ENCODE assay signal across 18 mouse cellular contexts in the genomic region with DNA sequence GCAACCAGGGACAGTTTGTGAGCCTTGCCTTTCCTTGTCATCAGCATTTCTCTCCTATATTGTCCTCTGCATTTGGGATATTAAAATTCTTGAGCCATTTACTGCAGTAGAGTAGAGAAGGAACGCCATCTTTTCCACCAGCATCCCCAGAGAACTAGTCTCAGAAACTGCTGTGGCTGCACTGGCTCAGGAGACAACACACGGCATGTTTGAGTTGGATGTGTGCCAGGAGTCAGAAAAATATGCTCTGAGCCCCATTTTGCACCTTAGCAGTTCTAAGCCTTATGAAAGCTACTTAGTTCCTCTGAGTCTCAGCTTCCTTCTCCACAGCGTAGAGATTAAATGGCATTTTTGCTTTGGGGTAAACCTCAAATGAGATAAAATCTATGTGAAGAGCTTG. TPM values are rescaled to one million over a fixed set of nuclear protein-coding genes. Genes with fewer than 3 reads are reported as not detected.
A peak's percentile ranks its signal among the peaks of the same experiment; 100 is the strongest.
DNase-seq lines count a peak whose midpoint lies in the region; ATAC-seq and TF ChIP-seq lines count a peak whose summit lies in the region.
"Had no signal": no experiment of that assay in that cellular context is flagged by ENCODE, and none has a peak within 500 bp of the region (broad histone marks: within the 10 kb centered on the region; RNA-seq: fewer than 3 reads in every experiment).

No protein-coding gene starts in this region.

- no peak overlapping the region for H3K4me2 ChIP-seq in embryonic facial prominence, embryonic 14.5 days (ENCODE audit: low read depth, low read length)
- H3K4me2 ChIP-seq in lung, embryonic 14.5 days = no peak overlapping the region
- peak overlapping the region; percentile 68 for H3K4me2 ChIP-seq in forebrain, postnatal 0 days (ENCODE audit: low read depth)
- H3K4me2 ChIP-seq in neural tube, embryonic 14.5 days (ENCODE audit: low read depth, low read length) = peak overlapping the region; percentile 76

- no peak overlapping the region for H3K27ac ChIP-seq in embryonic facial prominence, embryonic 14.5 days (replicated peaks; ENCODE audit: low read depth, low read length)
- H3K27ac ChIP-seq in embryonic facial prominence, embryonic 10.5 days (replicated peaks) = no peak overlapping the region
- H3K27ac ChIP-seq in lung, embryonic 14.5 days (ENCODE audit: low read depth) = no peak overlapping the region
- no peak overlapping the region for H3K27ac ChIP-seq in forebrain, postnatal 0 days (ENCODE audit: low read depth, low read length)
- no peak overlapping the region for H3K27ac ChIP-seq in neural tube, embryonic 14.5 days (ENCODE audit: low read depth, low read length)

- 32% methylated on average over 3 of the region's 3 CpGs for WGBS in embryonic facial prominence, embryonic 14.5 days
- WGBS in embryonic facial prominence, embryonic 10.5 days = 86% methylated on average over 3 of the region's 3 CpGs
- 35% methylated on average over 3 of the region's 3 CpGs for WGBS in lung, embryonic 14.5 days
- WGBS in forebrain, postnatal 0 days = 47% methylated on average over 3 of the region's 3 CpGs
- 44% methylated on average over 3 of the region's 3 CpGs for WGBS in neural tube, embryonic 14.5 days

- DNase-seq in embryonic facial prominence, embryonic 14.5 days (ENCODE audit: low spot score) = peak; percentile 36
- no peak for DNase-seq in embryonic facial prominence, embryonic 10.5 days (ENCODE audit: low spot score)
- peak; percentile 59 for DNase-seq in lung, embryonic 14.5 days
- no peak for DNase-seq in lung, postnatal 14 days
- peak; percentile 18 for DNase-seq in forebrain, postnatal 0 days
- DNase-seq in layer of hippocampus, postnatal 14 days (ENCODE audit: low spot score in 2 of 2) = no peak
- no peak for DNase-seq in layer of hippocampus, adult 9-10 months (ENCODE audit: low spot score)
- DNase-seq: adrenal gland, adult 2 months; cerebellum, adult 9-10 months; gastrocnemius, postnatal 10 days; kidney, postnatal 14 days; lung, adult 18-20 months; thymus, postnatal 25 days had no signal

- H3K4me3 ChIP-seq in embryonic facial prominence, embryonic 14.5 days (ENCODE audit: low read depth, low read length) = no peak overlapping the region
- no peak overlapping the region for H3K4me3 ChIP-seq in embryonic facial prominence, embryonic 10.5 days
- H3K4me3 ChIP-seq in lung, embryonic 14.5 days (ENCODE audit: low read depth, low read length) = no peak overlapping the region
- H3K4me3 ChIP-seq in forebrain, postnatal 0 days (ENCODE audit: low read depth, low read length) = 0 out of 2 replicates have a peak overlapping the region, but pooled peaks have one; percentile 48
- peak overlapping the region; percentile 14 for H3K4me3 ChIP-seq in neural tube, embryonic 14.5 days (ENCODE audit: low read depth, low read length)

- no peak for TF ChIP-seq CTCF in lung, embryonic 14.5 days (IDR thresholded peaks at IDR 0.05; ENCODE audit: low read depth)
- no peak for TF ChIP-seq CTCF in forebrain, postnatal 0 days (IDR thresholded peaks at IDR 0.05; ENCODE audit: low read depth)

- H3K9ac ChIP-seq in embryonic facial prominence, embryonic 14.5 days (ENCODE audit: low read depth, low read length) = no peak overlapping the region
- H3K9ac ChIP-seq in lung, embryonic 14.5 days = no peak overlapping the region
- H3K9ac ChIP-seq in forebrain, postnatal 0 days = no peak overlapping the region
- no peak overlapping the region for H3K9ac ChIP-seq in neural tube, embryonic 14.5 days (replicated peaks; ENCODE audit: low read depth, low read length)

- no peaks in the 10 kb centered on the region for H3K9me3 ChIP-seq in embryonic facial prominence, embryonic 14.5 days (ENCODE audit: control insufficient read depth, low read length)
- H3K9me3 ChIP-seq in embryonic facial prominence, embryonic 10.5 days = no peaks in the 10 kb centered on the region
- no peaks in the 10 kb centered on the region for H3K9me3 ChIP-seq in lung, embryonic 14.5 days (ENCODE audit: low read depth, low read length)
- no peaks in the 10 kb centered on the region for H3K9me3 ChIP-seq in forebrain, postnatal 0 days (ENCODE audit: low read length)
- H3K9me3 ChIP-seq in neural tube, embryonic 14.5 days (ENCODE audit: control insufficient read depth, low read length) = no peaks in the 10 kb centered on the region

- ATAC-seq in embryonic facial prominence, embryonic 14.5 days (ENCODE audit: low read depth) = no peak
- 0 out of 2 replicates have a peak, but pooled peaks have one; percentile 8 for ATAC-seq in lung, embryonic 14.5 days (ENCODE audit: insufficient read depth)
- no peak for ATAC-seq in forebrain, postnatal 0 days
- no peak for ATAC-seq in neural tube, embryonic 14.5 days (ENCODE audit: low read depth)

- no peaks in the 10 kb centered on the region for H3K27me3 ChIP-seq in embryonic facial prominence, embryonic 14.5 days (replicated peaks; ENCODE audit: control insufficient read depth, insufficient read depth, low read length)
- no peaks in the 10 kb centered on the region for H3K27me3 ChIP-seq in embryonic facial prominence, embryonic 10.5 days (replicated peaks; ENCODE audit: low read depth, poor library complexity, severe bottlenecking)
- H3K27me3 ChIP-seq in lung, embryonic 14.5 days (ENCODE audit: insufficient read depth, low read length) = no peaks in the 10 kb centered on the region
- H3K27me3 ChIP-seq in forebrain, postnatal 0 days (ENCODE audit: insufficient read depth, low read length) = no peaks in the 10 kb centered on the region
- no peaks in the 10 kb centered on the region for H3K27me3 ChIP-seq in neural tube, embryonic 14.5 days (ENCODE audit: control insufficient read depth, insufficient read depth, low read length)

- peaks cover 5% of the 10 kb centered on the region; the same call in 1 of the 2 replicates for H3K4me1 ChIP-seq in embryonic facial prominence, embryonic 14.5 days (ENCODE audit: control insufficient read depth, insufficient read depth, low read length)
- H3K4me1 ChIP-seq in embryonic facial prominence, embryonic 10.5 days = peaks cover 13% of the 10 kb centered on the region
- H3K4me1 ChIP-seq in lung, embryonic 14.5 days (ENCODE audit: insufficient read depth) = no peaks in the 10 kb centered on the region
- H3K4me1 ChIP-seq in forebrain, postnatal 0 days (ENCODE audit: insufficient read depth) = peaks cover 13% of the 10 kb centered on the region
- H3K4me1 ChIP-seq in neural tube, embryonic 14.5 days (ENCODE audit: control insufficient read depth, insufficient read depth, low read length) = peaks cover 27% of the 10 kb centered on the region

- H3K36me3 ChIP-seq in embryonic facial prominence, embryonic 14.5 days (ENCODE audit: control insufficient read depth, insufficient read depth, low read length) = no peaks in the 10 kb centered on the region
- no peaks in the 10 kb centered on the region for H3K36me3 ChIP-seq in embryonic facial prominence, embryonic 10.5 days (replicated peaks)
- H3K36me3 ChIP-seq in lung, embryonic 14.5 days (ENCODE audit: insufficient read depth) = no peaks in the 10 kb centered on the region
- peaks cover 20% of the 10 kb centered on the region for H3K36me3 ChIP-seq in forebrain, postnatal 0 days (ENCODE audit: insufficient read depth)
- peaks cover 13% of the 10 kb centered on the region for H3K36me3 ChIP-seq in neural tube, embryonic 14.5 days (ENCODE audit: control insufficient read depth, insufficient read depth, low read length)

RNA-seq across cellular contexts. Expression of a gene that starts 2.2 kb away (rescaled TPM):
- 2.0 and 2.5 TPM in 2 replicates for polyA plus RNA-seq in embryonic facial prominence, embryonic 14.5 days (2014; fragmentation: Nextera tagmentation; extraction: Ambion mirVana)
- 2.6 and 3.1 TPM in 2 replicates for polyA plus RNA-seq in embryonic facial prominence, embryonic 10.5 days (2016; fragmentation: Nextera tagmentation; extraction: Ambion mirVana)
- polyA plus RNA-seq in lung, embryonic 14.5 days (2014; fragmentation: Nextera tagmentation; extraction: Ambion mirVana) = 0.89 and 1.8 TPM in 2 replicates
- total RNA-seq in forebrain, postnatal 0 days (2014; rRNA removed) = 114 and 134 TPM in 2 replicates
- polyA plus RNA-seq in forebrain, postnatal 0 days (2015; fragmentation: Nextera tagmentation; extraction: Ambion mirVana) = 51.3 and 62.5 TPM in 2 replicates
- polyA plus RNA-seq in neural tube, embryonic 14.5 days (2014; fragmentation: Nextera tagmentation; extraction: Ambion mirVana) = 98.4 and 105 TPM in 2 replicates
- 10 to 100 TPM; 52.9 to 54.1 TPM for total RNA-seq in layer of hippocampus, postnatal 14 days (2021)
- total RNA-seq: gastrocnemius, postnatal 10 days had no signal

RNA-seq across cellular contexts. Expression of a gene that starts 18.7 kb away (rescaled TPM):
- not detected in 2 replicates for polyA plus RNA-seq in embryonic facial prominence, embryonic 14.5 days (2014; fragmentation: Nextera tagmentation; extraction: Ambion mirVana)
- polyA plus RNA-seq in embryonic facial prominence, embryonic 10.5 days (2016; fragmentation: Nextera tagmentation; extraction: Ambion mirVana) = not detected in 2 replicates
- polyA plus RNA-seq in lung, embryonic 14.5 days (2014; fragmentation: Nextera tagmentation; extraction: Ambion mirVana) = not detected in 2 replicates
- not detected in 2 replicates for total RNA-seq in forebrain, postnatal 0 days (2014; rRNA removed)
- polyA plus RNA-seq in forebrain, postnatal 0 days (2015; fragmentation: Nextera tagmentation; extraction: Ambion mirVana) = not detected in 2 replicates
- polyA plus RNA-seq in neural tube, embryonic 14.5 days (2014; fragmentation: Nextera tagmentation; extraction: Ambion mirVana) = not detected in 2 replicates
- not detected for total RNA-seq in layer of hippocampus, postnatal 14 days (2021)
- total RNA-seq: adrenal gland, adult 2 months; gastrocnemius, postnatal 10 days; left cerebral cortex, adult 8-10 months had no signal
- polyA plus RNA-seq: adrenal gland, adult 2 months; embryonic facial prominence, embryonic 11.5 days; limb, embryonic 14.5 days; stomach, embryonic 14.5 days had no signal

RNA-seq across cellular contexts. Expression of a gene that starts 23.2 kb away (rescaled TPM):
- 82.2 and 88.4 TPM in 2 replicates for polyA plus RNA-seq in embryonic facial prominence, embryonic 14.5 days (2014; fragmentation: Nextera tagmentation; extraction: Ambion mirVana)
- polyA plus RNA-seq in embryonic facial prominence, embryonic 10.5 days (2016; fragmentation: Nextera tagmentation; extraction: Ambion mirVana) = 85.2 and 89.9 TPM in 2 replicates
- 91.3 and 93.8 TPM in 2 replicates for polyA plus RNA-seq in lung, embryonic 14.5 days (2014; fragmentation: Nextera tagmentation; extraction: Ambion mirVana)
- 43.7 and 50.2 TPM in 2 replicates for total RNA-seq in forebrain, postnatal 0 days (2014; rRNA removed)
- 56.4 and 57.4 TPM in 2 replicates for polyA plus RNA-seq in forebrain, postnatal 0 days (2015; fragmentation: Nextera tagmentation; extraction: Ambion mirVana)
- 53.6 and 66.3 TPM in 2 replicates for polyA plus RNA-seq in neural tube, embryonic 14.5 days (2014; fragmentation: Nextera tagmentation; extraction: Ambion mirVana)
- 10 to 100 TPM; 41.5 to 44.4 TPM for total RNA-seq in layer of hippocampus, postnatal 14 days (2021)

RNA-seq across cellular contexts. Expression of a gene that starts 36.9 kb away (rescaled TPM):
- 21.2 and 26.8 TPM in 2 replicates for polyA plus RNA-seq in embryonic facial prominence, embryonic 14.5 days (2014; fragmentation: Nextera tagmentation; extraction: Ambion mirVana)
- polyA plus RNA-seq in embryonic facial prominence, embryonic 10.5 days (2016; fragmentation: Nextera tagmentation; extraction: Ambion mirVana) = 18.3 and 18.8 TPM in 2 replicates
- 22.5 and 25.7 TPM in 2 replicates for polyA plus RNA-seq in lung, embryonic 14.5 days (2014; fragmentation: Nextera tagmentation; extraction: Ambion mirVana)
- total RNA-seq in forebrain, postnatal 0 days (2014; rRNA removed) = 51.1 and 55.6 TPM in 2 replicates
- polyA plus RNA-seq in forebrain, postnatal 0 days (2015; fragmentation: Nextera tagmentation; extraction: Ambion mirVana) = 53.8 and 57.5 TPM in 2 replicates
- polyA plus RNA-seq in neural tube, embryonic 14.5 days (2014; fragmentation: Nextera tagmentation; extraction: Ambion mirVana) = 49.6 and 54.8 TPM in 2 replicates
- total RNA-seq in layer of hippocampus, postnatal 14 days (2021) = 10 to 100 TPM; 51.2 to 59.4 TPM

RNA-seq across cellular contexts. Expression of a gene that starts 45.6 kb away (rescaled TPM):
- polyA plus RNA-seq in embryonic facial prominence, embryonic 14.5 days (2014; fragmentation: Nextera tagmentation; extraction: Ambion mirVana) = 43.9 and 46.5 TPM in 2 replicates
- 21.8 and 25.2 TPM in 2 replicates for polyA plus RNA-seq in embryonic facial prominence, embryonic 10.5 days (2016; fragmentation: Nextera tagmentation; extraction: Ambion mirVana)
- polyA plus RNA-seq in lung, embryonic 14.5 days (2014; fragmentation: Nextera tagmentation; extraction: Ambion mirVana) = 55.4 and 64.7 TPM in 2 replicates
- total RNA-seq in forebrain, postnatal 0 days (2014; rRNA removed) = 5.4 and 8.9 TPM in 2 replicates
- polyA plus RNA-seq in forebrain, postnatal 0 days (2015; fragmentation: Nextera tagmentation; extraction: Ambion mirVana) = 8.6 and 11.1 TPM in 2 replicates
- polyA plus RNA-seq in neural tube, embryonic 14.5 days (2014; fragmentation: Nextera tagmentation; extraction: Ambion mirVana) = 12.7 and 17.0 TPM in 2 replicates
- total RNA-seq in layer of hippocampus, postnatal 14 days (2021) = 10 to 100 TPM; 14.4 to 15.6 TPM

Comparison
In these comparisons a context has a peak if more than half of its experiments do, and no peak if none do; other contexts are left out.
1. DNase-seq: peak in embryonic facial prominence, embryonic 14.5 days (single experiment), lung, embryonic 14.5 days (single experiment) and forebrain, postnatal 0 days (single experiment); none in embryonic facial prominence, embryonic 10.5 days (single experiment), lung, postnatal 14 days (single experiment), layer of hippocampus, postnatal 14 days (0 of 2) and layer of hippocampus, adult 9-10 months (single experiment).
2. H3K4me2 ChIP-seq: peak in forebrain, postnatal 0 days (single experiment) and neural tube, embryonic 14.5 days (single experiment); none in embryonic facial prominence, embryonic 14.5 days (single experiment) and lung, embryonic 14.5 days (single experiment).
3. H3K4me3 ChIP-seq: peak in forebrain, postnatal 0 days (single experiment) and neural tube, embryonic 14.5 days (single experiment); none in embryonic facial prominence, embryonic 14.5 days (single experiment), embryonic facial prominence, embryonic 10.5 days (single experiment) and lung, embryonic 14.5 days (single experiment).
4. RNA of a gene that starts 2.2 kb away (polyA plus RNA-seq): 98.4 to 105 TPM in neural tube, embryonic 14.5 days and 51.3 to 62.5 TPM in forebrain, postnatal 0 days; 2.6 to 3.1 TPM in embryonic facial prominence, embryonic 10.5 days, 2.0 to 2.5 TPM in embryonic facial prominence, embryonic 14.5 days and 0.89 to 1.8 TPM in lung, embryonic 14.5 days; every median in the first group is over 10 times any median in the second.